Mouse (Mus musculus): ENCODE results near the gene Dnah2.

- TF ChIP-seq CTCF (IDR thresholded peaks at IDR 0.05; ENCODE audit: control insufficient read depth, insufficient read depth, low read length) (no peak), POLR2A (IDR thresholded peaks at IDR 0.05; ENCODE audit: borderline replicate concordance, control insufficient read depth, low read depth, low read length) (no peak)
Observed at GRCm38 (mm10) chr11:69410310-69411072, 138.4 kb downstream of the Dnah2 start.
